Mouse (Mus musculus) embryonic fibroblast, embryonic 13.5 days (primary cell): ENCODE results near the gene Timp3.

ENCODE experiments used
- CTCF ChIP-seq: IDR thresholded peaks from 2 replicates; pipeline ENCODE4 v1.5.1; 2011; ENCODE audit warnings: mild to moderate bottlenecking, control low read depth, low read length, moderate library complexity, borderline replicate concordance; ENCODE audit not compliant: insufficient read depth
- POLR2A ChIP-seq: IDR thresholded peaks from 2 replicates; pipeline ENCODE4 v1.6.1; 2011; ENCODE audit warnings: low read depth, mild to moderate bottlenecking, control low read depth, low read length, moderate library complexity

GRCm38 (mm10) chr10:86290109-86290771, 9.9 kb upstream of the Timp3 start:
- TF ChIP-seq POLR2A (no peak), CTCF (no peak)
